Mouse (Mus musculus): ENCODE data around the gene Asah2. TPM values are rescaled to one million over a fixed set of nuclear protein-coding genes. Genes with fewer than 3 reads are reported as not detected.

Gene Asah2
- polyA plus RNA-seq, 1 experiment from 2014 or later: 1.8 TPM

Other genes starting within 250 kb of the Asah2 start
- 0.52 TPM in 1 of 2 replicates, not detected in the other for gene A1cf, start 239.4 kb downstream of the Asah2 start, polyA plus RNA-seq (2015; fragmentation: Nextera tagmentation; extraction: Ambion mirVana)